Mouse (Mus musculus) hindbrain, postnatal 0 days (tissue): ENCODE results near the gene Ing1. TPM values are rescaled to one million over a fixed set of nuclear protein-coding genes. Genes with fewer than 3 reads are reported as not detected.

ENCODE experiments used
- ATAC-seq: fragments of 200-750 bp; cut with Nextera tagmentation; 2 replicates; pipeline ENCODE4 v1.8.0; 2017; ENCODE audit warnings: mild to moderate bottlenecking, moderate TSS enrichment, moderate library complexity
- DNase-seq: peaks from one replicate; pipeline ENCODE4 v3.0.0-alpha.2; 2015; ENCODE audit warnings: low spot score
- H3K27ac ChIP-seq: fragments of 300-500 bp; sonication (generic); 2 replicates; pipeline ENCODE4 v1.5.1; 2014; ENCODE audit warnings: mild to moderate bottlenecking
- H3K27me3 ChIP-seq: fragments of 300-500 bp; sonication (generic); 2 replicates; pipeline ENCODE4 v1.6.1; 2014; ENCODE audit warnings: low read length, mixed read lengths; ENCODE audit not compliant: insufficient read depth
- H3K36me3 ChIP-seq: fragments of 300-500 bp; sonication (generic); 2 replicates; pipeline ENCODE4 v1.6.1; 2014; ENCODE audit warnings: low read length, mixed read lengths; ENCODE audit not compliant: insufficient read depth
- H3K4me1 ChIP-seq: fragments of 300-500 bp; sonication (generic); 2 replicates; pipeline ENCODE4 v1.6.1; 2014; ENCODE audit warnings: antibody characterized with exemption, low read length, mixed read lengths; ENCODE audit not compliant: insufficient read depth
- H3K4me2 ChIP-seq: fragments of 300-500 bp; sonication (generic); 2 replicates; pipeline ENCODE4 v1.6.1; 2014; ENCODE audit warnings: low read depth, mild to moderate bottlenecking, low read length, moderate library complexity, mixed read lengths
- H3K4me3 ChIP-seq: fragments of 300-500 bp; sonication (generic); 2 replicates; pipeline ENCODE4 v1.5.1; 2014; ENCODE audit warnings: low read length
- H3K9ac ChIP-seq: fragments of 300-500 bp; sonication (generic); replicated peaks from 2 replicates; pipeline ENCODE4 v1.6.1; 2014; ENCODE audit warnings: mild to moderate bottlenecking, low read length, moderate library complexity, mixed read lengths
- H3K9me3 ChIP-seq: fragments of 300-500 bp; sonication (generic); 2 replicates; pipeline ENCODE4 v1.6.1; 2016; ENCODE audit warnings: low read length, mixed read lengths
- CTCF ChIP-seq: IDR thresholded peaks from 2 replicates; pipeline ENCODE4 v1.5.1; 2016; ENCODE audit warnings: antibody characterized with exemption, control low read depth, low read depth
- WGBS: fragments of 180-500 bp; shearing (Covaris S2); extraction: QIAGEN DNeasy Blood & Tissue Kit; methylation state at CpG from one replicate; pipeline ENCODE4 v1.1.7; 2014; 5-methylcytosine and 5-hydroxymethylcytosine counted together
- polyA plus RNA-seq: library from polyadenylated mRNA; unstranded; fragments of >200 nt; fragmentation: Nextera tagmentation; extraction: Ambion mirVana; gene quantifications from 2 replicates; pipeline ENCODE4 v1.2.1, GENCODE M21; 2015
- total RNA-seq: library from RNA; depleted of rRNA; stranded (reverse); fragments of >200 nt; gene quantifications from 2 replicates; pipeline ENCODE4 v1.2.3, GENCODE M21; 2014; rRNA removed

Gene Ing1
- 12.5 and 19.0 TPM in 2 replicates for total RNA-seq
- 36.7 and 38.3 TPM in 2 replicates for polyA plus RNA-seq

GRCm38 (mm10) chr8:11554799-11555719 lies at the start of gene Ing1:
Gene Ing1, plus strand, starts transcription at chr8:11555571.
- ATAC-seq (peak; percentile 82), DNase-seq (peak; percentile 98)
- TF ChIP-seq CTCF = no peak; the same call in 1 of the 2 replicates
- Histone ChIP-seq H3K9ac (peak within 1 kb of the TSS; percentile 88), H3K9me3 (no peaks in the 10 kb centered on the region), H3K4me1 (peaks cover 13% of the 10 kb centered on the region), H3K27me3 (no peaks in the 10 kb centered on the region), H3K4me2 (peak within 1 kb of the TSS; percentile 82), H3K27ac (peak within 1 kb of the TSS; percentile 97), H3K36me3 (no peaks in the 10 kb centered on the region), H3K4me3 (peak within 1 kb of the TSS; percentile 92)
- under 1% methylated on average over 44 of the region's 52 CpGs for WGBS

- Histone ChIP-seq H3K4me1 (no peaks in the 10 kb centered on the region), H3K36me3 (peaks cover 74% of the 10 kb centered on the region), H3K9ac (no peak overlapping the region), H3K9me3 (no peaks in the 10 kb centered on the region), H3K27ac (no peak overlapping the region), H3K27me3 (no peaks in the 10 kb centered on the region), H3K4me2 (no peak overlapping the region), H3K4me3 (no peak overlapping the region)
- TF ChIP-seq CTCF = no peak
- DNase-seq (peak; percentile 10), ATAC-seq (peak; percentile 10; the same call in 1 of the 2 replicates)
- WGBS = 85% methylated on average over 14 of the region's 14 CpGs
Observed at GRCm38 (mm10) chr8:11506074-11506473, 49.3 kb upstream of the Ing1 start.

GRCm38 (mm10) chr8:11506802-11507201 lies 48.6 kb upstream of the Ing1 start:
- peak; percentile 49 for DNase-seq
- peak; percentile 71 for TF ChIP-seq CTCF
- H3K4me2 ChIP-seq = no peak overlapping the region
- H3K27ac ChIP-seq = no peak overlapping the region
- peaks cover 79% of the 10 kb centered on the region for H3K36me3 ChIP-seq
- ATAC-seq = no peak
- no peak overlapping the region for H3K4me3 ChIP-seq
- H3K9me3 ChIP-seq = no peaks in the 10 kb centered on the region
- H3K9ac ChIP-seq = no peak overlapping the region
- 69% methylated on average over 6 of the region's 6 CpGs for WGBS
- no peaks in the 10 kb centered on the region for H3K4me1 ChIP-seq
- no peaks in the 10 kb centered on the region for H3K27me3 ChIP-seq

- 84% methylated on average over 10 of the region's 10 CpGs for WGBS
- Histone ChIP-seq H3K4me3 (no peak overlapping the region), H3K27me3 (no peaks in the 10 kb centered on the region), H3K4me2 (no peak overlapping the region), H3K9me3 (no peaks in the 10 kb centered on the region), H3K4me1 (no peaks in the 10 kb centered on the region), H3K36me3 (peaks cover 92% of the 10 kb centered on the region), H3K27ac (no peak overlapping the region), H3K9ac (no peak overlapping the region)
- no peak for TF ChIP-seq CTCF
- ATAC-seq = no peak
- no peak for DNase-seq
Observed at GRCm38 (mm10) chr8:11508880-11509279, 46.5 kb upstream of the Ing1 start.

GRCm38 (mm10) chr8:11510971-11511370 lies 44.4 kb upstream of the Ing1 start:
- no peak for TF ChIP-seq CTCF
- Histone ChIP-seq H3K27ac (no peak overlapping the region), H3K27me3 (no peaks in the 10 kb centered on the region), H3K9me3 (no peaks in the 10 kb centered on the region), H3K9ac (no peak overlapping the region), H3K36me3 (peaks cover 84% of the 10 kb centered on the region), H3K4me3 (no peak overlapping the region), H3K4me2 (no peak overlapping the region), H3K4me1 (no peaks in the 10 kb centered on the region)
- 76% methylated on average over 5 of the region's 5 CpGs for WGBS
- ATAC-seq (no peak), DNase-seq (no peak)

GRCm38 (mm10) chr8:11512711-11513110 lies 42.7 kb upstream of the Ing1 start:
- Histone ChIP-seq H3K27me3 (no peaks in the 10 kb centered on the region), H3K36me3 (peaks cover 76% of the 10 kb centered on the region), H3K4me3 (no peak overlapping the region), H3K4me1 (no peaks in the 10 kb centered on the region), H3K9ac (no peak overlapping the region), H3K9me3 (no peaks in the 10 kb centered on the region), H3K27ac (no peak overlapping the region), H3K4me2 (no peak overlapping the region)
- 91% methylated on average over 9 of the region's 9 CpGs for WGBS
- TF ChIP-seq CTCF = no peak
- DNase-seq = no peak
- ATAC-seq = no peak

GRCm38 (mm10) chr8:11513247-11513646 lies 42.1 kb upstream of the Ing1 start:
- ATAC-seq = no peak
- TF ChIP-seq CTCF = no peak
- Histone ChIP-seq H3K27me3 (no peaks in the 10 kb centered on the region), H3K4me1 (no peaks in the 10 kb centered on the region), H3K4me3 (no peak overlapping the region), H3K4me2 (no peak overlapping the region), H3K9me3 (no peaks in the 10 kb centered on the region), H3K27ac (no peak overlapping the region), H3K36me3 (peaks cover 75% of the 10 kb centered on the region), H3K9ac (no peak overlapping the region)
- no peak for DNase-seq
- 93% methylated on average over 5 of the region's 5 CpGs for WGBS
